Mouse (Mus musculus) midbrain, embryonic 10.5 days (tissue): ENCODE results near the gene Cdkal1. TPM values are rescaled to one million over a fixed set of nuclear protein-coding genes. Genes with fewer than 3 reads are reported as not detected.

Source experiments
- DNase-seq: peaks from one replicate; pipeline ENCODE4 v3.0.0-alpha.2; 2017; ENCODE audit warnings: low spot score
- H3K27ac ChIP-seq: fragments of 300-500 bp; sonication (generic); replicated peaks from 2 replicates; pipeline ENCODE4 v1.5.1; 2016; ENCODE audit warnings: mild to moderate bottlenecking
- H3K27me3 ChIP-seq: fragments of 300-500 bp; sonication (generic); 2 replicates; pipeline ENCODE4 v1.6.1; 2016; ENCODE audit warnings: low read depth, mild to moderate bottlenecking; ENCODE audit not compliant: poor library complexity, severe bottlenecking
- H3K36me3 ChIP-seq: fragments of 300-500 bp; sonication (generic); 2 replicates; pipeline ENCODE4 v1.6.1; 2016; ENCODE audit warnings: mild to moderate bottlenecking, moderate library complexity
- H3K4me1 ChIP-seq: fragments of 300-500 bp; sonication (generic); 2 replicates; pipeline ENCODE4 v1.6.1; 2016
- H3K4me3 ChIP-seq: fragments of 300-500 bp; sonication (generic); 2 replicates; pipeline ENCODE4 v1.5.1; 2016; ENCODE audit warnings: mild to moderate bottlenecking, moderate library complexity
- H3K9me3 ChIP-seq: fragments of 300-500 bp; sonication (generic); replicated peaks from 2 replicates; pipeline ENCODE4 v1.6.1; 2016; ENCODE audit warnings: mild to moderate bottlenecking
- WGBS: fragments of 180-500 bp; shearing (Covaris S2); methylation state at CpG from one replicate; pipeline ENCODE4 v1.1.7; 2016; 5-methylcytosine and 5-hydroxymethylcytosine counted together
- polyA plus RNA-seq: library from polyadenylated mRNA; unstranded; fragments of >200 nt; fragmentation: Nextera tagmentation; extraction: Ambion mirVana; gene quantifications from 2 replicates; pipeline ENCODE4 v1.2.1, GENCODE M21; 2016

Gene Cdkal1
- polyA plus RNA-seq, 1 experiment from 2014 or later: 32.7 TPM

DNA sequence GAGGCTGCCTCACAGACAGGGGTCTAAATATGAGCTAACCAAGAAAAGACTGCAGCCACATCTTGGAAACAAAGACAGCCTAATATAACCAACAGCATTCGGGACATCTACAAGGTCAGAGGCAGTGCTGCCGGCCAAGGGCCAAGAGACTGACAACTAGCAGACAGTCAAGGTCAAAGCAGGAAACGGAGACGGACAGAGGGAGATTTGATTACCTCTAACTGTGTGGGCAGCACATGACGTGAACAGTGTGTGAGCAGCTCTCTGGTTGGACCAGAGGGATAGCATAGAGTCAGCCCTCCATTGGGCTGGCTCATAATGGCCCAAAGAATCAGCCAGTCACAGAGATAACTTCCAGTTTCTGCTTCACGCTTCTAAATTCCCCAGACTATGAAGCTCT is 655.8 kb downstream of the Cdkal1 start:
- Histone ChIP-seq H3K4me1 (peaks cover 35% of the 10 kb centered on the region), H3K4me3 (no peak overlapping the region), H3K36me3 (no peaks in the 10 kb centered on the region), H3K27ac (peak overlapping the region; percentile 57), H3K9me3 (0 out of 2 replicates have a peak, but pooled peaks cover 3% of the 10 kb centered on the region), H3K27me3 (no peaks in the 10 kb centered on the region)
- DNase-seq: no peak
- WGBS: 72% methylated on average over 6 of the region's 6 CpGs

DNA sequence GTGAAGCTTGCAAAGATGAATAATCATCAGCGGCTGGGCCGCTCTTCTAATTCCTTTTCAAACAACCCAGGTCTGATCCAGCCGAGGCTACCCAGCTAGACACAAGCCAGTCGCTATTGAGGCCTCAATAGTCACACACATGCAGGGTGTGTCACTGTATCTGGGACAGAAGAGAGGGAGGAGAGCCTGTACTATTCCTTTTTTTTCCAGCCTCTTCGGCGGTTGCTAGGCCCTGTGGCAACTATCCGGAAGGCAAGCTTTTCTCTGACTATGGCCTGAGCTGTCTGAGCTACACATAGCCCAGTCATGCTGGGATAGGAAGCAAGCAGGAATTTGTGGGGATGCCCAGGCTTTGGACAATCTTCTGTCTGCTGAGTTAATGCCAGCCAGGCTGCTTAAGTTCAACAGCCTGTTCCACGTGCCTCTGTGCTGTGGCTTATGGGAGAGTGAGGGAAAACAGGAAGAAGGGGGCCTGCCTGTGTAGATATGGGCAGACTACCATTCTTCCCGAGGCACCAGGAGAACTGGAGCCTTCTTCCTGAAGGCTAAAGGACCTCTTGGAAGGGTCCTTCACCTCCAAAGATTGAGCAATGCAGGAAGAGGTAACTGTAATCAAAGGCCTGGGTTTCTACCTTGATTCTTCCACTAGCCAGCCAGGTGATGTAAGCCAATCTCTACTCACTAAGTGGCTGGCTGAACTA is 658.5 kb downstream of the Cdkal1 start:
- peak; percentile 51 for DNase-seq
- Histone ChIP-seq H3K4me1 (peaks cover 39% of the 10 kb centered on the region), H3K4me3 (no peak overlapping the region), H3K9me3 (0 out of 2 replicates have a peak, but pooled peaks cover 3% of the 10 kb centered on the region), H3K27me3 (no peaks in the 10 kb centered on the region), H3K36me3 (no peaks in the 10 kb centered on the region), H3K27ac (peak overlapping the region; percentile 79)
- 28% methylated on average over 9 of the region's 9 CpGs for WGBS

DNA sequence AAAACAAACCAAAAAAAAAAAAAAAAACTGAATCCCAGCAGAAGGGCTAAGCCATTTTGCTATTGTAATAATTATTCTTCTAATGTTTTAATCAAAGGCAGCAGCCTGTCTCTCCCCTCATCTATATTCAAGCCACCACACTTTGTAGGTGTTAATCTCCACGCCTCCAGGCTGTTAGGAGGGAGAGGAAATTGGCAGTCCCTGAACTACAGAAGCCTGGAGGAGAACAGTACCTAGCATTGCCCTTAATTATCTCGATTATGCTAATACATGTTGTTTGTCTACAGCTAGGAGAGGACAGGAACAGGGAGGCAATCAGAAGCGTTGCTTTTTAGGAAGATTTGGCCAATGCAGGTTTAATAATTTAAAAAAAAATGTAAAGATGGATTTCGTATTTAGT is 659.8 kb downstream of the Cdkal1 start:
- Histone ChIP-seq H3K36me3 (no peaks in the 10 kb centered on the region), H3K4me3 (no peak overlapping the region), H3K4me1 (peaks cover 39% of the 10 kb centered on the region), H3K9me3 (0 out of 2 replicates have a peak, but pooled peaks cover 3% of the 10 kb centered on the region), H3K27me3 (no peaks in the 10 kb centered on the region), H3K27ac (peak overlapping the region; percentile 79; the same call in 1 of the 2 replicates)
- DNase-seq: no peak
- 67% methylated on average over 4 of the region's 4 CpGs for WGBS

DNA sequence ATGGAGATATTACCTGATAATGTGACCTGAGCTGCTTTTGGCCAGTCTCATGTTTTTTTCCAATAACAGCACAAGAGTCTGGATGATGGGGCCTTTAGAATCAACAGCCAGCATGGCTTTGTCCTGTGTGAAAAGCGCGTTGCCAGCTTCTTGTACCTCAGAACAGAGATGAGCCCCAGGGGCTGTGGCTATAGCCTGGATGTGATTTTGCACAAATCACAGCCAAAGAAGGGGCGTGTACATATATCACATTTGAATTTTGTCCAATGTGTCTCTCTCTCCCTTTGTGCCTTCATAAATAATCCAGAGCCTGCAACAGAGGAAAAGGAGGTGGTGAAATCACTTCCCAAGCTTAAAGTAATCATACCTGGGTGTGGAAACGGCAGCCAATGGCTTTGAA is 660.5 kb downstream of the Cdkal1 start:
- H3K4me3 ChIP-seq: no peak overlapping the region
- no peaks in the 10 kb centered on the region for H3K36me3 ChIP-seq
- WGBS: 88% methylated on average over 4 of the region's 4 CpGs
- H3K27ac ChIP-seq: peak overlapping the region; percentile 65; the same call in 1 of the 2 replicates
- 0 out of 2 replicates have a peak, but pooled peaks cover 3% of the 10 kb centered on the region for H3K9me3 ChIP-seq
- DNase-seq: no peak
- no peaks in the 10 kb centered on the region for H3K27me3 ChIP-seq
- peaks cover 39% of the 10 kb centered on the region for H3K4me1 ChIP-seq

DNA sequence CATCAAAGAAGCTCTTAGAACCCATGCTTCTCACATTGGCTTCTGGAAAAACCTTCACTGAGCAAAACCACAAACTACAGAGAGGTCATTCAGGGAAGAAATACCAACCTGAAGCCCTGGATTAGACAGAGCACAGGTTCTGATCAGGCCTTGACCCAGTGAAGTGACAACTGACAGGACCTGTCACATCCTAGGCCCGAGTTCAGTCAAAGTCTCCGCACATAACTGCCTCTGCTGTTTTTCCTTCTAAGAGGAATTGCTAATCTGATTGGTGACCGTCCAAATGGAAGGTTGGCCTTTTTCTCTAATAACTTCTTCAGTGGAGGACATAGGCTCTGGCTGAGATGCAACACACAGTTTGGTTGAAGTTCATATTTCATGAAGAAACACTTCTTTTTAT is 662.8 kb downstream of the Cdkal1 start:
- peaks cover 31% of the 10 kb centered on the region for H3K4me1 ChIP-seq
- H3K27me3 ChIP-seq: no peaks in the 10 kb centered on the region
- no peak for DNase-seq
- H3K27ac ChIP-seq: no peak overlapping the region
- 89% methylated on average over 3 of the region's 3 CpGs for WGBS
- no peaks in the 10 kb centered on the region for H3K36me3 ChIP-seq
- H3K4me3 ChIP-seq: no peak overlapping the region
- H3K9me3 ChIP-seq: no peaks in the 10 kb centered on the region

DNA sequence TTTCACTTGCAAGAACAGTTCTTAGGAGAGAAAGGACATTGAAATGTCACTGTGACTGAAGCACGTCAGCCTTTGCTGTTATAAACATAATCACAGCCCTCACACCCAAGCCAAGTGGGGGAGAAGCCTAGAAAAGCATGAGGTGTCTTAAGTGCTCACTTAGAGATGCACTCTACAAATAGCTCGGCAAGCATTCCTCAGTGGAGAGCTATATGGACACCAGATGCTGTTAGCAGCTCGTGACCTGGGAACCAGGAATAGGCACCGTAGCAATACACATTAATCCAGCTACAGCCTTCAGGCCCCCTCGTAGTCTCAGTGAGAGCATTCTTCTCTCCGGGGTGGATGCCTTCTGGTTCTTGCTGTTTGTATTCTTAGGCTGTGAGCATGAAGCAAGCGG is 664.9 kb downstream of the Cdkal1 start:
- WGBS: 76% methylated on average over 7 of the region's 7 CpGs
- H3K36me3 ChIP-seq: no peaks in the 10 kb centered on the region
- no peak for DNase-seq
- no peak overlapping the region for H3K27ac ChIP-seq
- H3K9me3 ChIP-seq: no peaks in the 10 kb centered on the region
- H3K27me3 ChIP-seq: no peaks in the 10 kb centered on the region
- no peak overlapping the region for H3K4me3 ChIP-seq
- H3K4me1 ChIP-seq: peaks cover 13% of the 10 kb centered on the region

DNA sequence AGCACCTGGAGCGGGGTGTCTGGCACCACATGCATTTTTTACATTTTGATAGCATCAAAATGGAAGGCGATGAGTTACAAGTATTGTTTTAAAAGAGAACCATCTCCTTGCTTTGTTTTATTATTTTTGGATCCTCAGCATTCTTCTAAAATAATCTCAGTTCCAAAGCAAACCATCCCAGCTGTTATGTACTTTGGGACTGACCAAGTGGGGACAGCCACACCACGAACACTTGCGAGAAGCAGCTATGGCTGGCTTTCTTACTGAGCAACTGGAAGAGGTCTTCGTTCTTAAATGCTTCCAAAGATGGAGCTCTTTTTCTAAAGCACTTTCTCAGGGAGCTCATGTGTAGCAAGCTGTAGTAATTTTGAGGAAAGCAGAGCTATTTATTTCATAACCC is 668.7 kb downstream of the Cdkal1 start:
- no peak for DNase-seq
- H3K9me3 ChIP-seq: no peaks in the 10 kb centered on the region
- H3K4me1 ChIP-seq: peaks cover 4% of the 10 kb centered on the region; the same call in 1 of the 2 replicates
- 94% methylated on average over 5 of the region's 5 CpGs for WGBS
- H3K27me3 ChIP-seq: no peaks in the 10 kb centered on the region
- no peak overlapping the region for H3K4me3 ChIP-seq
- no peaks in the 10 kb centered on the region for H3K36me3 ChIP-seq
- no peak overlapping the region for H3K27ac ChIP-seq

DNA sequence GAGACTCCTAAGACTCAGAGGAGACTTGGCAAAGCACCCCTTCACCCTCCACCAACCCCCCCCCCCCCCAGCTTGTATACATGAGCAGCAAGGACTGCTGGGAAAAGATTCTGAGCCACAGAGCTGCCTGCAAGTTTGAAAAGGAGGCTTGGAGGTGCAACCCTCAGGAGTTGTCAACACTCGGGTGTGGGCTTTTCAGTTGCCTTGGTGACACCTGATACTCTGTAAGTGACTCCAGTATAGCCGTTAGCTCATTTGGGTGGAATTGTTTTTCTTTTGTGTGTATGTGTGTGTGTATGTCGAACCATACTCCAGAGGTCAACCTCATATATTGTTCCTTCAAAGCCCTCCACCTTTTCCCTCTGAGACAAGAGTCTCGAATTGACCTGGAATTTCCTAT is 669.9 kb downstream of the Cdkal1 start:
- no peak overlapping the region for H3K4me3 ChIP-seq
- 62% methylated on average over 4 of the region's 4 CpGs for WGBS
- DNase-seq: no peak
- H3K27ac ChIP-seq: no peak overlapping the region
- H3K4me1 ChIP-seq: peaks cover 4% of the 10 kb centered on the region; the same call in 1 of the 2 replicates
- H3K27me3 ChIP-seq: no peaks in the 10 kb centered on the region
- H3K36me3 ChIP-seq: no peaks in the 10 kb centered on the region
- no peaks in the 10 kb centered on the region for H3K9me3 ChIP-seq

DNA sequence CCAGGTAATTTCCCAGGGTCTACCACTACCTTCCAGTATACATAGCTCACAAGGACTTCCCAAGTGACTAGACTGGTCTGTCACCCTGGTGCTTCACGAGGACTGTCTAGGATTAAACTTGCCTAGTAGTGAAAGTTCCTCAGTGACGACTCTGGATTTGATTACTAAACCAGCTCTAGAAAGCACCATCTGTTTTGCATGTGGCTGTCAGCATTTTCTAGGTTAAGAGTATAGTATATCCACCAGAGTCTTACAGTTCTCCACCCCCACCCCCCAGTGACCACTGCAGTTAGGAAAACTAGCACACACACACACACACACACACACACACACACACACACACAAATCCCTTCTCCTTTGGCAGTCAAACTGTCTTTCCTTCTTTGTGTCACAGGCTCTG is 670.9 kb downstream of the Cdkal1 start:
- H3K27ac ChIP-seq: no peak overlapping the region
- H3K36me3 ChIP-seq: no peaks in the 10 kb centered on the region
- H3K4me1 ChIP-seq: peaks cover 4% of the 10 kb centered on the region; the same call in 1 of the 2 replicates
- H3K4me3 ChIP-seq: no peak overlapping the region
- H3K9me3 ChIP-seq: no peaks in the 10 kb centered on the region
- 77% methylated on average over 2 of the region's 2 CpGs for WGBS
- no peaks in the 10 kb centered on the region for H3K27me3 ChIP-seq
- DNase-seq: no peak

DNA sequence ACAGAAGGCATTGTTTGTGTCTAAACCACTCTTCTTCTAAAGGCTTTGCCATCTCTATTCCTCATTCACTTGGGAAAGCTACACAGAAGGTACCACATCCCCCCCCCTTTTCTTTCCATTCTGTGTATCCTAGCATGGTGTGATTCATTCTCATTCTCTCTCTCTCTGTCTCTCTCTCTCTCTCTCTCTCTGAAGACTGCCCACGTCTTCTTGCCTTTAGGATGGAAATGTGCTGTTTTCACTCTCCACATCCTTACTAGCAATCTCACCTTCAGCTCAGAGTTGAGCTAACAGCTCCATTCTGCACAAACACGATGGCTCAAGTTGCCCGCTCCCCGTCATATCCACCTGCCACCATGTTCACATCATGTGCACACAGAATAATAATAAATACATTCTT is 675.6 kb downstream of the Cdkal1 start:
- whole genome bisulfite sequencing: 90% methylated on average over 4 of the region's 4 CpGs
- no peaks in the 10 kb centered on the region for H3K27me3 ChIP-seq

DNA sequence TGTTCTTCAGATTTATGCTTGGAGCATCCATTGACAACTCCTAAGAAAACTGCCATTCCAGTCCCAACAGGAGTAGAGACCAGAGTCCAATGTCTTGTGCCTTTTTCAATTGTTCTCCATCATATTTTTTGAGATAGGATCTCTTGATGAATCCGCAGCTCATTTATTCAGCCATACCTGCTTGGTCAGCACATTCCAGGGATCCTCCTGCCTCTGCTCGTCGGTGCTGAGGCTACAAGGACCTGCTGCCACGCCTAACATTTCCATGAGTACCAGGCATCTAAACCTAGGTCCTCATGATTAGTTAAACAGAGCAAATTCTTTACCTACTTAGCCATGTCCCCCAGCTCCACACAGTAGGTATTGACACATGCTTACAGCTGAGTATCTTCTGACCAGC is 676.2 kb downstream of the Cdkal1 start:
- no peak for DNase-seq
- H3K4me1 ChIP-seq: no peaks in the 10 kb centered on the region
- no peak overlapping the region for H3K27ac ChIP-seq
- H3K27me3 ChIP-seq: no peaks in the 10 kb centered on the region
- H3K36me3 ChIP-seq: no peaks in the 10 kb centered on the region
- 92% methylated on average over 4 of the region's 4 CpGs for WGBS
- no peak overlapping the region for H3K4me3 ChIP-seq
- H3K9me3 ChIP-seq: no peaks in the 10 kb centered on the region

More for the DNA sequence above, 675.6 kb downstream of the Cdkal1 start:
- H3K36me3 ChIP-seq: no peaks in the 10 kb centered on the region
- no peak for DNase-seq
- no peak overlapping the region for H3K27ac ChIP-seq
- H3K9me3 ChIP-seq: no peaks in the 10 kb centered on the region
- H3K4me3 ChIP-seq: no peak overlapping the region
- H3K4me1 ChIP-seq: no peaks in the 10 kb centered on the region

DNA sequence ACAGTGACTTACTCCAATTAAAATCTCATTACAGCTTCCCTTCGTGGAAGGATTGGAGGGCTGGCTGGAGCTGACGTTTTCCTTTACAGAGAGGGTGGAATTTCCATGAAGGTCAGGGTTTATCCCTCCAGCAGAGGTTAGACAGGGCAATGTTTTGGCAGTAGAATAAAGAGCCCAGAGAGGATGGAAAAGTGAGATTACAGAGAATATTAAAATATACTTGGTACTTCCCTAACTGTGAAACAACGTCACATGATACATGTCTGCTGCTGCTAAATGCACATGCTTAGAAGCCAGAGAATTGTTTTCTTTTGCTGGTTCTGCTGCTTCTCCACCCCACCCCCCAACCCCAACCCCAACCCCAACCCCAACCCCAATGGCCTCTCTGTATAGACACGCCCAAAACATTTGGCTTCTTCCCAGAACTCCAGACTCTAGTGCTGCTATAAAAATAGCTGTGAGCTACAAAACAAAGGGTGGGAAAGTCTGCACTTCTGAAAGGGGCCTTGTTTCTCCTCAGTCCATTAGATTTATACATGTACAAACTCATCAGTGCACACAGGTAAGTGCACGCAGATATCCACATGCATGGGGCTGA is 677.5 kb downstream of the Cdkal1 start:
- 69% methylated on average over 5 of the region's 5 CpGs for WGBS
- H3K27me3 ChIP-seq: no peaks in the 10 kb centered on the region
- H3K9me3 ChIP-seq: no peaks in the 10 kb centered on the region
- DNase-seq: no peak
- H3K4me1 ChIP-seq: no peaks in the 10 kb centered on the region
- no peak overlapping the region for H3K27ac ChIP-seq
- no peak overlapping the region for H3K4me3 ChIP-seq
- H3K36me3 ChIP-seq: no peaks in the 10 kb centered on the region

DNA sequence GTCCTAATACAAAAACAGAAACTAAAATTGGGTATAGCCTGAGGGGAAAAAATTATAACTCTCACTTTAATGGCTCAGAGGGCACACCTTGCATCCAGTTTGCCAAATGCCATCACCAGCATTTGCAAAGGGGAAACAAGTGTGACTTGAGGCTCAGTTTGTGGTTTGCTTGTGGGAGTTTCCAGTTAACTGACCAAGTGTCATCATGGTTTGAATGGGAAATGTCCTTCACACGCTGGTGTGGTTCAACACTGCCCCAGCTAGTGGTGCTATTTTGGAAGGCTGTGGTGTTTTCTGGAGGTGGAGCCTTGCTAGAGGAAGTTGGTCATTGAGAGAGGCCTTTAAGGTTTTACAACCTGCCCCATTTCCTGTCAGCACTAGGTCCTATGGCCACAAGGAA is 686.1 kb downstream of the Cdkal1 start:
- Histone ChIP-seq H3K27ac (no peak overlapping the region), H3K27me3 (no peaks in the 10 kb centered on the region), H3K36me3 (no peaks in the 10 kb centered on the region), H3K4me3 (no peak overlapping the region), H3K9me3 (no peaks in the 10 kb centered on the region), H3K4me1 (peaks cover 11% of the 10 kb centered on the region)
- 60% methylated on average over 1 of the region's 1 CpGs for WGBS
- no peak for DNase-seq
